Mouse (Mus musculus): Measurements from ENCODE around the gene Lrp10.

DNA sequence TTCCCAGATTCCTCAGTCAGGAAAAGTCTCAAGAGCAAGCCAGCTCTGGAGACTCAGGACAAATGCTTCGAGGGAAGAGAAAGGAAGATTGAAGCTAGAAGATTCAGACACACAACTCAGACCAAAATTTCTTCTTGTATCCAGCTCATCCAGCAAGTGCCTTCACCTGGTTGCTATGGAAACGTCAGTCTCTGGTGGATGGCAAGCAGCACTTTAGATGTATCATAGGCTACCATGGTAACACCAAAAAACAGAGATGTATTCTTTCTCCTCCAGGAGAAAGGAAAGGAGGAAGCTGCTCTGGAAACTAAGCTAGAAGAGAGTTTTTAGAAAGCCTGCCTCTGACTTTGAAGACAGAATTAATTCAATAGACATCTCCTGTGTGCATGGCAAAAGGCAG is 23.8 kb downstream of the Lrp10 start:
- no peak for TF ChIP-seq CTCF (conservative IDR thresholded peaks at IDR 0.05; ENCODE audit: low read length)
- TF ChIP-seq POU5F1 (IDR thresholded peaks at IDR 0.05; ENCODE audit: borderline replicate concordance, low read length), result no peak
- no peak for TF ChIP-seq NANOG (IDR thresholded peaks at IDR 0.05; ENCODE audit: borderline replicate concordance, low read length)

Measured in E14TG2a.4 (cell line).